Mouse (Mus musculus): ENCODE data around the gene Map6. TPM values are rescaled to one million over a fixed set of nuclear protein-coding genes. Genes with fewer than 3 reads are reported as not detected.

Gene Map6
- 10 to 100 TPM; 28.9 to 33.9 TPM for polyA plus RNA-seq (2017; shearing (Covaris generic))

DNA sequence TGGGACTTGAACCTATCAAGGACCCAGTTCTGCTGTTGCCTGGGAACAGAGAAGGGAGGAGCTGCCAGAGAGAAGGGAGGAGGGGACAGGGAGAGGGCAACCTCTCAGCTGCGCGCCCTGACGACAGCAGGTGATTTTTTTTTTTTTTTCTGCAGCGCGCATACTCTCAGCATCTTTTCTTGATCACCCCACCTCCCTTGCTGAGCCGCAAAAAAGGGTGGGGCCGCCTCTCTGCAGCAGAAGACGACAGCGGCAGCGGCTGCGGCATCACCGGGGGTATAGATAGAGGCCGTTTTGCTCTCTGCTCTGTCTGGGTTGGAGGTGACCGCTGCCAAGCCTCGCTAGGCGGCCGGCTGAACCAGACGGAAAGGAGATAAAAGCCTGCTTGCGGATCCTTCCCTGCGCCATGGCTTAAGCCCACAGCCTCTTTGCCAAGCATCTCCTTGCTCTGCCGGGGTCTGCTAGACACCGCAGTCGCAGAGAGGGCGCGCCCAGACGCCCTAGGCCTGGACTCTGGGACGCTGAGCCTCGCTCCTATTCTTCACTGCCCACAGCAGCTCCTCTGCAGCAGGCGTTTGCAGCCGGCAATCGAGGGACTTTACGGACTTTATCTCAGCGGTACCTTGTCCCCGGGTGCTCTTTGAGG lies at the start of gene Map6:
Map6 (plus strand) TSS at position 197 of the 646 bp plus-strand sequence.

DNA sequence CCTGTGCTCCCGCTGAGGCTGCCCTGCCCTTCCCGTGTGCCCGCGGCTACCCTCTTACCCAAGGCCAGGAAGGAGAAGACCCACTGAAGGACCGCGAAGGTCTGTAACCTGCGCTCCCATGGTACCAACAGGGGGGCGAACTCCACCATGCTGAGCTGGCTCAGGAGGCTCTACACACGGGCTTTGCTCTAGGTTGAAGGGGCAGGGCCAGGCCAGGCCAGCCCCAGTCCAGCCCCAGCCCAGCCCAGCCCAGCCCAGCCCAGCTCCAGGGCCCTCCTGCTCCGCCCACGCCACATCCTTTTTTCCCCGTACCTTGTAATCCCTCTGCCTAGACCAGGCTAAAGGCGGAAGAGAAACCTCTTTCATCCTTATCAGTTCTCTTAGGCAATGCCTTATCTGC lies 28.8 kb upstream of the Map6 start, which contains the start of gene Mogat2:
Mogat2 (minus strand) TSS at position 203 of the 400 bp plus-strand sequence.

DNA sequence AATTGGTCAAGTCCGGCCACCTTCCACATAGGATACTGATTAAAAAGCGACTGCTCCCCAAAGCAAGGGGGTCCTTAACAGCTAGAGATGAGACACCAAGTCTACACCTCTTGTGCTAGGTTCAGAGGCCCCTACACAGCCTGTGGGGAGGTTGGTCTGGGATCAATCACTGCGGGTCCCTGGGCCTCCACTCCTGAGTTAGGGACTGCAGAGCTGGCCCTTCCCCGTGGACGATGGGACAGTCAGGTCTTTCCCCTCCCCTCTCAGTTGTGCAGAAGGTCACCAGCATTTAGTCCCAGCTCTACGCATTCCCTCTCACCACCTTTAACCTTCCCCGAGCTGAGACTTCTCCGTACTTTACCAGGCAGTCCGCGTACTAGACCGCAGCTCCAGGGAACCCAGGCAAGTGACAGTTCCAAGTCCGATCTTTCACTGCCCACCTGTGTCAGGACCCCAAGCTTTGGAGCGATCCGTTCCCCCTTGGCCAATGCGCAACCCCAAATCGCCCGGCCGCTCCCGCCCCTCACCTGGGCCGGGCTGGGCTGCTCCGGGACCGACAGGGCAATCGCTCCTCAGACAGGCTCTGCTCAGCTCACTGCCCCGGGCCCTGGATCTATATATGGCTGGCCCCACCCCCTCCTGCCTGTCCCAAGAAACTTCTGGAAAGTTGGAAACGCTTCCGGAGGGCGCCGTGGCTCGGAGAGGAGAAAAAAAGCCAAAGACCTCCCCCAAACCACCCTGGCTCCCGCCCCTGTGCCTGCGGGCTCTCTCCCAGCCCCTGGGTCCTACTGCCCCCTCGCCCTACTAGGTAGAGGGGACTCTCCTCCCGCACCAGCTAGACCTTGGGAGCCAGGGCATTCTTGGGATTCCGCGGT lies 85.5 kb downstream of the Map6 start, which contains the start of gene Serpinh1:
Serpinh1 (minus strand) TSS at position 714 of the 875 bp plus-strand sequence.

DNA sequence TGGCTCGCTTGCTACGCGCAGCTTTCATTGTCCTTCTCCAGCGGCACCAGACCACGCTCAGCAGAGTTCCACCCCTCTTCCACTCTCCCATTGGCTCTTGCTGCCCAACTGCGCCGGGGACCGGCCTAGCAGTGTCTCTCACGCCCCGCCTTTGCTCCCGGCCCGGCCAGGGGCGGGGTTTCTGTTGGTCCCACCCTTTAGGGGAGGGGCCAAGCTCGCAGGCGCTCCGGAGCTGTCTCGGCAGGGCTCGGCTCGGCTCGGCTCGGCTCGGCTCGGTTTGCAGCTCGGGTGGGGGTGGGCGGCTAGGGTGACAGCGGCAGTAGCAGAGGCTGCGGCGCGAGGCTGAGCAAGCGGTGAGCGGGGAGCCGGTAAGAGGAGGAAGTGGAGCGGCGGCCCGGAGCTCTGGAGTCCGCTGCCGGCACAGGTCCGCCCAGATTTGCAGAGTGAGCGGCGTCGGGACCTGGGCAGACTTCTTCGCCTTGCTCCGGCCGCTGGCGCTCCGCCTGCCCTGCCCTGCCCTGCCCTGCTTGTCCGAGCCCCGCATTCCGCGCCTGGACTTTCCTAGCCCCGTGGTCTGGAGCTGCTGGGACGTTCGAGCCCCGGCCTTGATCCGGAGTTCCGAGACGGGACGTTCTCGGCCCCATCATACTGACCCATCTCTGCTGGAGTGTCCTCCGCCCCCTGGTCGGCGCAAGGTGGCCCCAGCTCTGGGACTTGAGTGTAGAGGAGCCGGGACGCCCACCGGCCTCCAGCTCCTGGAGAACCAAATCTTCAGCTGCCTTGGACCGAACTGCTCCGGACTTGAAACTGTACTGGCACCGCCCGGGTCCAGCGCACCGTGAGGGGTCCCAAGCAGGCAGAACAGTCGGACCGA lies 114.2 kb downstream of the Map6 start, which contains the start of gene Gdpd5:
Gdpd5 (plus strand) TSS at position 201 of the 874 bp plus-strand sequence.

Other genes with a start within 250 kb of the Map6 start
- 10 to 100 TPM; 49.6 to 59.3 TPM for gene Uvrag, start 126.3 kb upstream of the Map6 start, polyA plus RNA-seq (2017; shearing (Covaris generic))
- gene Dgat2, start 84.7 kb upstream of the Map6 start, polyA plus RNA-seq (2017; shearing (Covaris generic)), result 10 to 100 TPM in 1 of 2 experiments, 1 to 10 TPM in 1; 6.0 to 11.8 TPM
- gene Mogat2, start 28.8 kb upstream of the Map6 start, polyA plus RNA-seq (2017; shearing (Covaris generic)), result under 1 TPM; 0.94 to 0.99 TPM
- 1 to 10 TPM in 1 of 2 experiments, under 1 TPM in 1; 0.17 to 2.2 TPM for gene Serpinh1, start 85.8 kb downstream of the Map6 start, polyA plus RNA-seq (2017; shearing (Covaris generic))
- 10 to 100 TPM; 16.1 to 26.4 TPM for gene Gdpd5, start 114.0 kb downstream of the Map6 start, polyA plus RNA-seq (2017; shearing (Covaris generic))
- gene Klhl35, start 198.6 kb downstream of the Map6 start, polyA plus RNA-seq (2017; shearing (Covaris generic)), result 1 to 10 TPM; 4.2 to 4.3 TPM
- gene Rps3, start 216.3 kb downstream of the Map6 start, polyA plus RNA-seq (2017; shearing (Covaris generic)), result 1,000 to 10,000 TPM; 1,139 to 1,228 TPM

Data from inflammation-experienced regulatory T-cells (primary cell).